Mouse (Mus musculus) heart, adult 2 months (tissue): ENCODE data around the gene Rasa3. TPM values are rescaled to one million over a fixed set of nuclear protein-coding genes. Genes with fewer than 3 reads are reported as not detected.
A peak's percentile ranks its signal among the peaks of the same experiment; 100 is the strongest.

Source experiments
- DNase-seq, 2 experiments: peaks; one replicate each; pipeline ENCODE4 v3.0.0; 2021
- H3K27ac ChIP-seq: fragments of 200-600 bp; 2 replicates; pipeline ENCODE4 v1.8.1; 2022
- H3K27me3 ChIP-seq: fragments of 200-500 bp; 2 replicates; pipeline ENCODE4 v1.6.1; 2012; ENCODE audit warnings: mild to moderate bottlenecking, low read length, inconsistent platforms, mixed read lengths; ENCODE audit not compliant: control insufficient read depth, insufficient read depth
- H3K36me3 ChIP-seq: fragments of 200-500 bp; 2 replicates; pipeline ENCODE4 v1.6.1; 2012; ENCODE audit warnings: low read length, inconsistent platforms; ENCODE audit not compliant: control insufficient read depth, insufficient read depth
- H3K4me1 ChIP-seq: fragments of 200-500 bp; 2 replicates; pipeline ENCODE4 v1.6.1; 2011; ENCODE audit warnings: low read length; ENCODE audit not compliant: control insufficient read depth, insufficient read depth
- H3K4me3 ChIP-seq: fragments of 200-600 bp; 2 replicates; pipeline ENCODE4 v1.8.1; 2022
- H3K79me2 ChIP-seq: fragments of 200-500 bp; replicated peaks from 2 replicates; pipeline ENCODE4 v1.6.1; 2012; ENCODE audit warnings: mild to moderate bottlenecking, inconsistent platforms, low read length, moderate library complexity, mixed read lengths; ENCODE audit not compliant: control insufficient read depth, insufficient read depth
- H3K9ac ChIP-seq: fragments of 200-500 bp; 2 replicates; pipeline ENCODE4 v1.6.1; 2012; ENCODE audit warnings: low read depth, mild to moderate bottlenecking, control low read depth, inconsistent platforms, low read length, mixed read lengths
- CTCF ChIP-seq: fragments of 200-600 bp; IDR thresholded peaks from 2 replicates; pipeline ENCODE4 v1.8.1; 2022; ENCODE audit warnings: antibody characterized with exemption, mild to moderate bottlenecking, moderate library complexity
- EP300 ChIP-seq: fragments of 200-500 bp; IDR thresholded peaks from 2 replicates; pipeline ENCODE4 v1.6.1; 2011; ENCODE audit warnings: low read depth, low read length, control low read depth; ENCODE audit not compliant: insufficient read depth
- POLR2A ChIP-seq: fragments of 200-500 bp; IDR thresholded peaks from 2 replicates; pipeline ENCODE4 v1.6.1; 2011; ENCODE audit warnings: mild to moderate bottlenecking, low read depth, low read length, control low read depth; ENCODE audit not compliant: insufficient read depth
- WGBS: fragments of 180-500 bp; shearing (Covaris S2); methylation state at CpG from one replicate; pipeline ENCODE4 v1.1.7; 2018; 5-methylcytosine and 5-hydroxymethylcytosine counted together
- intact Hi-C: fragments of 180-260 bp; cut with DNase I; formaldehyde crosslinking; loops from one replicate; pipeline ENCODE4 v1.15.1; 2025
- polyA plus RNA-seq: library from polyadenylated mRNA; depleted of rRNA; stranded (reverse); fragments of >200 nt; gene quantifications from 2 replicates; pipeline ENCODE4 v1.2.3, GENCODE M21; 2012
- total RNA-seq, 2 experiments: library from RNA; stranded (reverse); gene quantifications; 2 replicates each; pipeline ENCODE4 v1.2.3; 2021

Rasa3 gene
- total and polyA plus RNA-seq, 3 experiments = 14.6 to 16.9 (median 16.5) TPM

GRCm38 (mm10) chr8:13667917-13668316, 9.5 kb downstream of the Rasa3 start:
- TF ChIP-seq POLR2A = no peak
- TF ChIP-seq EP300 = no peak
- peak; percentile 59 for TF ChIP-seq CTCF
- peaks cover 2% of the 10 kb centered on the region; the same call in 1 of the 2 replicates for H3K79me2 ChIP-seq
- H3K4me3 ChIP-seq = no peak overlapping the region
- peaks cover 51% of the 10 kb centered on the region for H3K4me1 ChIP-seq
- no peak for DNase-seq
- intact Hi-C loops = loop anchor here (2.0 kb wide), 1 partner anchor 15 kb away; no protein-coding TSS in a partner anchor
- peak overlapping the region; percentile 84 for H3K27ac ChIP-seq
- no peak overlapping the region for H3K9ac ChIP-seq
- no peaks in the 10 kb centered on the region; the same call in 1 of the 2 replicates for H3K36me3 ChIP-seq
- no peaks in the 10 kb centered on the region for H3K27me3 ChIP-seq
- 69% methylated on average over 4 of the region's 4 CpGs for WGBS

- peaks cover 4% of the 10 kb centered on the region for H3K79me2 ChIP-seq
- peaks cover 45% of the 10 kb centered on the region for H3K4me1 ChIP-seq
- no peaks in the 10 kb centered on the region; the same call in 1 of the 2 replicates for H3K36me3 ChIP-seq
- no peak overlapping the region for H3K4me3 ChIP-seq
- TF ChIP-seq POLR2A (no peak), EP300 (peak; percentile 68; the same call in 1 of the 2 replicates)
- 25% methylated on average over 8 of the region's 8 CpGs for WGBS
- H3K27me3 ChIP-seq = no peaks in the 10 kb centered on the region
- intact Hi-C loops = no loop called here
- peak overlapping the region; percentile 65 for H3K27ac ChIP-seq
- H3K9ac ChIP-seq = 0 out of 2 replicates have a peak overlapping the region, but pooled peaks have one; percentile 4
- peak in 1 of 2 experiments; percentile 59 for DNase-seq
Observed at GRCm38 (mm10) chr8:13665944-13666343, 11.5 kb downstream of the Rasa3 start.

DNA sequence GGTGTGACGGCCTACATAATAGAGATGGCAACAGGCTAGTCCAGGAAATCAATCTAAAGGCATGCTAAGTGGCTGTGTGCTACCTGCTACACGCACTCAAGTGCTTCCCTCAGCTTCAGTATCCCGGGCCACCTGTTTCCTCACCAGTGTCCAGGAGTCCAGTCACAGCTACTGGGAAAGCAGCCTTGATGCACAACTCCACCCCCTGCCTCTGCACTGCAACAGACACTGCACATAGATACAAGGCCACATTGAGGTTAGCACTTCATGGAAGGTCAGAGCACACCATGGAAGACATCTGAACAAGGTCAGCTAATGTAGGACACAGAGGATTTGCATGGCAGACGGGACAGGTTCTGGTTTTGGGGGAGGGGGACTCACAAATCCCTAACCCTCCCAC, 11.9 kb downstream of the Rasa3 start:
- no peak overlapping the region for H3K4me3 ChIP-seq
- WGBS = 68% methylated on average over 4 of the region's 4 CpGs
- H3K27me3 ChIP-seq = no peaks in the 10 kb centered on the region
- H3K9ac ChIP-seq = no peak overlapping the region
- no peaks in the 10 kb centered on the region; the same call in 1 of the 2 replicates for H3K36me3 ChIP-seq
- intact Hi-C loops = no loop called here
- no peak for DNase-seq
- TF ChIP-seq EP300 = no peak
- TF ChIP-seq POLR2A = no peak
- TF ChIP-seq CTCF = no peak
- peaks cover 4% of the 10 kb centered on the region for H3K79me2 ChIP-seq
- peak overlapping the region; percentile 65 for H3K27ac ChIP-seq
- peaks cover 41% of the 10 kb centered on the region for H3K4me1 ChIP-seq

- peaks cover 5% of the 10 kb centered on the region for H3K79me2 ChIP-seq
- no peak for DNase-seq
- no peak overlapping the region; the same call in 1 of the 2 replicates for H3K9ac ChIP-seq
- no peaks in the 10 kb centered on the region; the same call in 1 of the 2 replicates for H3K36me3 ChIP-seq
- 63% methylated on average over 6 of the region's 6 CpGs for WGBS
- TF ChIP-seq POLR2A (no peak), CTCF (no peak), EP300 (no peak)
- H3K27me3 ChIP-seq = no peaks in the 10 kb centered on the region
- peaks cover 37% of the 10 kb centered on the region for H3K4me1 ChIP-seq
- no peak overlapping the region for H3K4me3 ChIP-seq
- intact Hi-C loops = no loop called here
- H3K27ac ChIP-seq = peak overlapping the region; percentile 65; the same call in 1 of the 2 replicates
Observed at GRCm38 (mm10) chr8:13664711-13665210, 12.6 kb downstream of the Rasa3 start.

DNA sequence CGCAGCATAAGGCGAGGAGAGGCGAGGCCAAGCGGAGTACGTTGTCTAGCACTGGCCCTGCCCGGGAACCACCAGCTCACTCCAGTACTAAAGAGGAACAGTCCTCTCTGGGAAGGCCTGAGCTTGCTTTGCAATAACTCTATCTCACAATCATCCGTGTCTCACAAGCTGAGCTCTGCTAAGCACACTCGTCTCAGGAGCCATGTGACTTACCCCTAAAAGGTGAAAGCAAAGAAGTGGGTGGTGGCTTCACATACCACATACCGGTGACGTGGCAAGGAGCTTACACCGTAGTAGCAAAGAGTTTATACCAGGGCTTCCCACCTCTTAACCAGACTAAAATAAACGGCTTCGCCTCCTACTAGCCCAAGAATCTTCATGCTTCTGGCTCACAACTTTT, 17.1 kb downstream of the Rasa3 start:
- 71% methylated on average over 13 of the region's 13 CpGs for WGBS
- no peak overlapping the region for H3K4me3 ChIP-seq
- H3K27ac ChIP-seq = no peak overlapping the region
- no peaks in the 10 kb centered on the region; the same call in 1 of the 2 replicates for H3K36me3 ChIP-seq
- TF ChIP-seq POLR2A = no peak
- TF ChIP-seq CTCF = no peak
- TF ChIP-seq EP300 = no peak
- intact Hi-C loops = loop anchor here (2.0 kb wide), 1 partner anchor 28 kb away; no protein-coding TSS in a partner anchor
- DNase-seq = no peak
- no peak overlapping the region for H3K9ac ChIP-seq
- no peaks in the 10 kb centered on the region for H3K27me3 ChIP-seq
- peaks cover 21% of the 10 kb centered on the region for H3K4me1 ChIP-seq
- peaks cover 5% of the 10 kb centered on the region; the same call in 1 of the 2 replicates for H3K79me2 ChIP-seq

GRCm38 (mm10) chr8:13657479-13657878, 19.9 kb downstream of the Rasa3 start:
- Histone ChIP-seq H3K27me3 (no peaks in the 10 kb centered on the region), H3K4me3 (no peak overlapping the region), H3K36me3 (no peaks in the 10 kb centered on the region), H3K27ac (peak overlapping the region; percentile 13; the same call in 1 of the 2 replicates), H3K9ac (no peak overlapping the region), H3K79me2 (peaks cover 3% of the 10 kb centered on the region; the same call in 1 of the 2 replicates), H3K4me1 (peaks cover 16% of the 10 kb centered on the region)
- no peak for DNase-seq
- 50% methylated on average over 12 of the region's 12 CpGs for WGBS
- intact Hi-C loops = no loop called here
- TF ChIP-seq POLR2A = no peak
- TF ChIP-seq CTCF = no peak
- no peak for TF ChIP-seq EP300
